Mouse (Mus musculus) liver, embryonic 18 days (tissue): Measurements from ENCODE around the gene Olfr541. TPM values are rescaled to one million over a fixed set of nuclear protein-coding genes. Genes with fewer than 3 reads are reported as not detected.

Experiments used
- polyA plus RNA-seq: library from polyadenylated mRNA; depleted of rRNA; stranded (reverse); fragments of >200 nt; gene quantifications from 2 replicates; pipeline ENCODE4 v1.2.3, GENCODE M21; 2012; rRNA removed

Olfr541 gene
- polyA plus RNA-seq: not detected in 2 replicates

GRCm38 (mm10) chr7:140696967-140697366 is at the start of gene Olfr541:
Gene Olfr541, plus strand, starts transcription at chr7:140697267.

GRCm38 (mm10) chr7:140659630-140660029 is 37.4 kb upstream of the Olfr541 start, which contains the start of gene Olfr539:
Gene Olfr539, plus strand, starts transcription at chr7:140659930.

GRCm38 (mm10) chr7:140681651-140682050 is 15.4 kb upstream of the Olfr541 start, which contains the start of gene Olfr45:
Gene Olfr45, plus strand, starts transcription at chr7:140681951.

Other genes with a start within 250 kb of the Olfr541 start
- not detected in 2 replicates for gene Olfr533, start 233.9 kb upstream of the Olfr541 start, polyA plus RNA-seq
- not detected in 2 replicates for gene Olfr535, start 213.1 kb upstream of the Olfr541 start, polyA plus RNA-seq
- gene Olfr536, start 189.9 kb upstream of the Olfr541 start, polyA plus RNA-seq: not detected in 2 replicates
- gene Olfr538, start 129.4 kb upstream of the Olfr541 start, polyA plus RNA-seq: not detected in 2 replicates
- gene Olfr46, start 96.0 kb upstream of the Olfr541 start, polyA plus RNA-seq: not detected in 2 replicates
- not detected in 2 replicates for gene Olfr61, start 68.3 kb upstream of the Olfr541 start, polyA plus RNA-seq
- not detected in 2 replicates for gene Olfr53, start 50.8 kb upstream of the Olfr541 start, polyA plus RNA-seq
- not detected in 2 replicates for gene Olfr539, start 37.3 kb upstream of the Olfr541 start, polyA plus RNA-seq
- gene Olfr45, start 15.3 kb upstream of the Olfr541 start, polyA plus RNA-seq: not detected in 2 replicates
- 60.5 and 91.1 TPM in 2 replicates for gene Cyp2e1, start 66.5 kb downstream of the Olfr541 start, polyA plus RNA-seq
- gene Syce1, start 90.6 kb downstream of the Olfr541 start, polyA plus RNA-seq: 0.06 and 0.07 TPM in 2 replicates
- 0.17 and 0.21 TPM in 2 replicates for gene Zfp941, start 124.9 kb downstream of the Olfr541 start, polyA plus RNA-seq
- gene Urah, start 137.8 kb downstream of the Olfr541 start, polyA plus RNA-seq: 112 and 142 TPM in 2 replicates
- gene Scgb1c1, start 148.3 kb downstream of the Olfr541 start, polyA plus RNA-seq: not detected in 2 replicates
- gene Odf3, start 150.5 kb downstream of the Olfr541 start, polyA plus RNA-seq: not detected in 2 replicates
- not detected in 2 replicates for gene Gm45785, start 159.1 kb downstream of the Olfr541 start, polyA plus RNA-seq
- gene Ric8a, start 159.7 kb downstream of the Olfr541 start, polyA plus RNA-seq: 17.1 and 20.2 TPM in 2 replicates
- 18.5 TPM in 2 replicates for gene Bet1l, start 160.3 kb downstream of the Olfr541 start, polyA plus RNA-seq
- 36.4 TPM in 2 replicates for gene Psmd13, start 184.7 kb downstream of the Olfr541 start, polyA plus RNA-seq
- 46.5 and 51.9 TPM in 2 replicates for gene Sirt3, start 185.0 kb downstream of the Olfr541 start, polyA plus RNA-seq
- 0.19 and 0.20 TPM in 2 replicates for gene Cox8b, start 203.2 kb downstream of the Olfr541 start, polyA plus RNA-seq
- gene Nlrp6, start 223.6 kb downstream of the Olfr541 start, polyA plus RNA-seq: 61.4 and 61.9 TPM in 2 replicates
- 12.3 and 13.2 TPM in 2 replicates for gene Pgghg, start 244.1 kb downstream of the Olfr541 start, polyA plus RNA-seq